Mouse (Mus musculus) MEL (cell line): ENCODE measurements around the gene Vmn1r43. TPM values are rescaled to one million over a fixed set of nuclear protein-coding genes. Genes with fewer than 3 reads are reported as not detected.

Experiments used
- DNase-seq: peaks from one replicate; pipeline ENCODE4 v3.0.0; 2011; ENCODE audit warnings: low read depth, low spot score
- H3K27ac ChIP-seq: 2 replicates; pipeline ENCODE4 v1.5.1; 2012; ENCODE audit warnings: low read depth, mild to moderate bottlenecking, control low read depth, low read length, moderate library complexity; ENCODE audit not compliant: control insufficient read depth
- H3K27me3 ChIP-seq, 2 experiments: fragments of 150-350 bp in 1 of 2; sonication (generic) in 1 of 2; 2 replicates each; pipeline ENCODE4 v1.6.1; 2012; ENCODE audit warnings: low read length in 2 of 2, mild to moderate bottlenecking in 2 of 2, improper control_type of control experiment in 1 of 2, moderate library complexity in 1 of 2; ENCODE audit not compliant: insufficient read depth in 2 of 2, control insufficient read depth in 1 of 2
- H3K36me3 ChIP-seq, 2 experiments: 2 replicates each; pipeline ENCODE4 v1.6.1; 2012 to 2014; ENCODE audit warnings: low read length in 2 of 2, improper control_type of control experiment in 1 of 2, inconsistent platforms in 1 of 2, mild to moderate bottlenecking in 1 of 2; ENCODE audit not compliant: insufficient read depth in 2 of 2, control insufficient read depth in 1 of 2
- H3K4me1 ChIP-seq, 2 experiments: fragments of 150-350 bp in 1 of 2; sonication (generic) in 1 of 2; 2 replicates each; pipeline ENCODE4 v1.6.1; 2012; ENCODE audit warnings: low read length in 2 of 2, improper control_type of control experiment in 1 of 2, mild to moderate bottlenecking in 1 of 2; ENCODE audit not compliant: insufficient read depth in 2 of 2, control insufficient read depth in 1 of 2
- H3K4me3 ChIP-seq, 2 experiments: fragments of 150-350 bp in 1 of 2; sonication (generic) in 1 of 2; 2 replicates each; pipeline ENCODE4 v1.5.1; 2012; ENCODE audit warnings: low read depth in 2 of 2, low read length in 2 of 2, mild to moderate bottlenecking in 2 of 2, moderate library complexity in 2 of 2, control low read depth in 1 of 2, improper control_type of control experiment in 1 of 2; ENCODE audit not compliant: control insufficient read depth in 1 of 2, insufficient read depth in 1 of 2
- H3K79me2 ChIP-seq: 2 replicates; pipeline ENCODE4 v1.6.1; 2012; ENCODE audit warnings: mild to moderate bottlenecking, low read length, moderate library complexity; ENCODE audit not compliant: control insufficient read depth, poor library complexity, insufficient read depth
- H3K9ac ChIP-seq: 2 replicates; pipeline ENCODE4 v1.6.1; 2012; ENCODE audit warnings: low read depth, mild to moderate bottlenecking, control low read depth, low read length, moderate library complexity; ENCODE audit not compliant: control insufficient read depth, poor library complexity, severe bottlenecking
- H3K9me3 ChIP-seq: fragments of 150-350 bp; sonication (generic); replicated peaks from 2 replicates; pipeline ENCODE4 v1.6.1; 2012; ENCODE audit warnings: mild to moderate bottlenecking, low read length, improper control_type of control experiment, moderate library complexity; ENCODE audit not compliant: insufficient read depth
- CHD1 ChIP-seq: IDR thresholded peaks from 2 replicates; pipeline ENCODE4 v1.6.1; 2012; ENCODE audit warnings: low read depth, mild to moderate bottlenecking, inconsistent platforms, low read length, improper control_type of control experiment
- CTCF ChIP-seq, 3 experiments: IDR thresholded peaks in 2 of 3; conservative IDR thresholded peaks in 1 of 3; 2 replicates each; pipeline ENCODE4 v1.5.1; 2011 to 2012; ENCODE audit warnings: low read length in 3 of 3, low read depth in 2 of 3, mild to moderate bottlenecking in 2 of 3, improper control_type of control experiment in 1 of 3, inconsistent platforms in 1 of 3, mixed read lengths in 1 of 3, moderate library complexity in 1 of 3; ENCODE audit not compliant: control insufficient read depth in 1 of 3, insufficient read depth in 1 of 3, poor library complexity in 1 of 3, severe bottlenecking in 1 of 3
- ELF1 ChIP-seq: IDR thresholded peaks from 2 replicates; pipeline ENCODE4 v1.6.1; 2014; ENCODE audit warnings: low read depth, mild to moderate bottlenecking, inconsistent platforms, low read length, improper control_type of control experiment, moderate library complexity
- EP300 ChIP-seq, 2 experiments: IDR thresholded peaks; 2 replicates each; pipeline ENCODE4 v1.6.1; 2011; ENCODE audit warnings: improper control_type of control experiment in 2 of 2, low read length in 2 of 2, low read depth in 1 of 2, mild to moderate bottlenecking in 1 of 2
- ETS1 ChIP-seq: IDR thresholded peaks from 2 replicates; pipeline ENCODE4 v1.6.1; 2012; ENCODE audit warnings: low read depth, mild to moderate bottlenecking, inconsistent platforms, low read length, improper control_type of control experiment, moderate library complexity
- GATA1 ChIP-seq: IDR thresholded peaks from 2 replicates; pipeline ENCODE4 v1.6.1; 2011; ENCODE audit warnings: low read depth, low read length, improper control_type of control experiment
- HCFC1 ChIP-seq: IDR thresholded peaks from 2 replicates; pipeline ENCODE4 v1.6.1; 2012; ENCODE audit warnings: low read depth, mild to moderate bottlenecking, inconsistent platforms, low read length, improper control_type of control experiment, moderate library complexity
- JUND ChIP-seq: IDR thresholded peaks from 2 replicates; pipeline ENCODE4 v1.6.1; 2011; ENCODE audit warnings: low read depth, mild to moderate bottlenecking, improper control_type of control experiment, low read length
- MAFK ChIP-seq: IDR thresholded peaks from 2 replicates; pipeline ENCODE4 v1.6.1; 2011; ENCODE audit warnings: low read depth, mild to moderate bottlenecking, low read length, improper control_type of control experiment, borderline replicate concordance
- MAX ChIP-seq: IDR thresholded peaks from 2 replicates; pipeline ENCODE4 v1.6.1; 2011; ENCODE audit warnings: low read length, improper control_type of control experiment
- MAZ ChIP-seq: IDR thresholded peaks from 2 replicates; pipeline ENCODE4 v1.6.1; 2012; ENCODE audit warnings: low read depth, mild to moderate bottlenecking, inconsistent platforms, low read length, improper control_type of control experiment
- MXI1 ChIP-seq: IDR thresholded peaks from 2 replicates; pipeline ENCODE4 v1.6.1; 2011; ENCODE audit warnings: mild to moderate bottlenecking, low read depth, low read length, improper control_type of control experiment
- MYB ChIP-seq: IDR thresholded peaks from 2 replicates; pipeline ENCODE4 v1.6.1; 2011; ENCODE audit warnings: mild to moderate bottlenecking, low read depth, low read length, improper control_type of control experiment
- MYC ChIP-seq: IDR thresholded peaks from 2 replicates; pipeline ENCODE4 v1.6.1; 2011; ENCODE audit warnings: low read depth, mild to moderate bottlenecking, low read length, improper control_type of control experiment, moderate library complexity
- NELFE ChIP-seq: IDR thresholded peaks from 2 replicates; pipeline ENCODE4 v1.6.1; 2011; ENCODE audit warnings: low read depth, low read length, improper control_type of control experiment
- POLR2A ChIP-seq, 2 experiments: IDR thresholded peaks; 2 replicates each; pipeline ENCODE4 v1.6.1; 2011 to 2012; ENCODE audit warnings: low read length in 2 of 2, mild to moderate bottlenecking in 2 of 2, control low read depth in 1 of 2, improper control_type of control experiment in 1 of 2, low read depth in 1 of 2, moderate library complexity in 1 of 2; ENCODE audit not compliant: control insufficient read depth in 1 of 2, insufficient read depth in 1 of 2, poor library complexity in 1 of 2
- RAD21 ChIP-seq: IDR thresholded peaks from 2 replicates; pipeline ENCODE4 v1.6.1; 2011; ENCODE audit warnings: mild to moderate bottlenecking, low read depth, low read length, improper control_type of control experiment
- SMC3 ChIP-seq: IDR thresholded peaks from 2 replicates; pipeline ENCODE4 v1.6.1; 2011; ENCODE audit warnings: low read depth, low read length, improper control_type of control experiment
- TBP ChIP-seq: IDR thresholded peaks from 2 replicates; pipeline ENCODE4 v1.8.0; 2011; ENCODE audit warnings: low read depth, low read length, improper control_type of control experiment
- UBTF ChIP-seq: IDR thresholded peaks from 2 replicates; pipeline ENCODE4 v1.6.1; 2012; ENCODE audit warnings: low read depth, mild to moderate bottlenecking, inconsistent platforms, low read length, improper control_type of control experiment, moderate library complexity, borderline replicate concordance; ENCODE audit not compliant: insufficient read depth
- USF2 ChIP-seq, 2 experiments: IDR thresholded peaks; 2 replicates each; pipeline ENCODE4 v1.6.1; 2011 to 2012; ENCODE audit warnings: improper control_type of control experiment in 2 of 2, low read length in 2 of 2, borderline replicate concordance in 1 of 2, inconsistent platforms in 1 of 2, low read depth in 1 of 2, mild to moderate bottlenecking in 1 of 2; ENCODE audit not compliant: insufficient read depth in 1 of 2
- ZMIZ1 ChIP-seq: IDR thresholded peaks from 2 replicates; pipeline ENCODE4 v1.6.1; 2012; ENCODE audit warnings: low read depth, mild to moderate bottlenecking, inconsistent platforms, low read length, improper control_type of control experiment, moderate library complexity
- ZNF384 ChIP-seq: IDR thresholded peaks from 2 replicates; pipeline ENCODE4 v1.6.1; 2012; ENCODE audit warnings: low read depth, mild to moderate bottlenecking, inconsistent platforms, low read length, improper control_type of control experiment
- polyA plus RNA-seq, 2 experiments: library from polyadenylated mRNA; stranded (reverse) in 1 of 2; unstranded in 1 of 2; fragments of >175 nt in 1 of 2; fragments of >200 nt in 1 of 2; gene quantifications; 2 replicates each; pipeline versions ENCODE4 v1.2.1 to v1.2.4; 2012; ENCODE audit warnings: low replicate concordance in 2 of 2, low read depth in 1 of 2; ENCODE audit not compliant: insufficient read length in 2 of 2, insufficient read depth in 1 of 2, missing spikeins in 1 of 2
- total RNA-seq: library from RNA; depleted of rRNA; stranded (reverse); fragments of 300-350 nt; gene quantifications from 2 replicates; pipeline ENCODE4 v1.2.3, GENCODE M21; 2012

Vmn1r43 gene
- total and polyA plus RNA-seq, 3 experiments, result 0.11 TPM; not detected in 2

DNA sequence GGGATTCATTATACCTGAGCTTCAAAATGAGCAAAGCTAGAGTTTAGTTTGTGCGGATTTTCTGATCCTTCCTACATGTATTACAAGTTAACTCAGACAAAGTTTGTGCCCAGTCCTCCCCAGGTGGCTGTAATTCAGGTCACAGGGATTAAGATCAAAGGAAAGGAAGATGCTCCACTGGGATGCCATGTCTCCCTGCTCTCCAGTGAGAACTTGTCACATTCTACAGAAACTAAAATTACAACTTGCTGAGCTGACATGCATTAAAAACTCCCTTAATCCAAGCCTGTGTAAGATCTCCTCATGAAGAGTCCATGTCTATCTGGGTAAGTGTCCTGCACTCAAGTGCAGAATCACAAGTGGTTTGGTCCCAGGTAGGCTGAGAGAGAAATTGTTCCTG, 7.1 kb upstream of the Vmn1r43 start, which contains the start of gene Vmn1r44:
Gene Vmn1r44 (plus strand): TSS at position 301 of the 400 bp plus-strand sequence.
- H3K9ac ChIP-seq, result no peak within 1 kb of the TSS
- H3K9me3 ChIP-seq, result no peaks in the 10 kb centered on the region
- no peak for DNase-seq
- no peak within 1 kb of the TSS for H3K27ac ChIP-seq
- no peaks in the 10 kb centered on the region for H3K4me1 ChIP-seq
- TF ChIP-seq JUND (no peak), MAX (no peak), POLR2A (IDR thresholded peaks at IDR 0.05; ENCODE audit: control insufficient read depth in 1 of 2, insufficient read depth in 1 of 2, low read depth in 1 of 2, low read length in 2 of 2, poor library complexity in 1 of 2) (no peak), GATA1 (no peak), CTCF (IDR thresholded peaks at IDR 0.05 in 2 of 3, conservative IDR thresholded peaks at IDR 0.05 in 1 of 3; ENCODE audit: control insufficient read depth in 1 of 3, insufficient read depth in 1 of 3, low read depth in 2 of 3, low read length in 3 of 3, poor library complexity in 1 of 3, severe bottlenecking in 1 of 3) (no peak), RAD21 (no peak), SMC3 (no peak), ZMIZ1 (no peak), MYC (no peak), ELF1 (no peak), TBP (no peak), MAZ (no peak), UBTF (no peak), USF2 (IDR thresholded peaks at IDR 0.05; ENCODE audit: borderline replicate concordance in 1 of 2, insufficient read depth in 1 of 2, low read depth in 1 of 2, low read length in 2 of 2) (no peak), MAFK (no peak), CHD1 (no peak), HCFC1 (no peak), ZNF384 (no peak)
- no peaks in the 10 kb centered on the region for H3K27me3 ChIP-seq
- H3K79me2 ChIP-seq, result no peaks in the 10 kb centered on the region
- H3K4me3 ChIP-seq, result no peak within 1 kb of the TSS
- no peaks in the 10 kb centered on the region for H3K36me3 ChIP-seq

DNA sequence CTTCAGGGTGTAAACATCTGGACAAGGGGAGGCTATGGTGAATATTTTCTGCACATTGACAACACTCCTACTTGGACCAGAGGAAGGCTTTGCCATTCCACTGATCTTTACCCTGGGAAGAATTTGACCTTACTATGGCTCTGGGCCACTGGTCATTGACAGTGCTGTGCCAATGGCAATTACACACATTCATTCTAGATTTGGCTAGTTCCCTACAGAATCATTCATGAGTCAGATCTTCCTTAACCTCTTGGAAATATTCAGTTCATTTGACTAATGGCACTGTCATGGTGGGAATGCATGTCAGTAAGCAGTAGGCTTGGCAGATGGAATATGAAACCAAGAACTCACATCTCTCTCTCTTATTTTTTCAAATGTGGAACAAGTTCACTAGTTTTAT, 4.7 kb upstream of the Vmn1r43 start:
- TF ChIP-seq TBP (no peak), NELFE (no peak), USF2 (IDR thresholded peaks at IDR 0.05; ENCODE audit: borderline replicate concordance in 1 of 2, insufficient read depth in 1 of 2, low read depth in 1 of 2, low read length in 2 of 2) (no peak), MXI1 (no peak), ETS1 (no peak), POLR2A (IDR thresholded peaks at IDR 0.05; ENCODE audit: control insufficient read depth in 1 of 2, insufficient read depth in 1 of 2, low read depth in 1 of 2, low read length in 2 of 2, poor library complexity in 1 of 2) (no peak), ZMIZ1 (no peak), JUND (no peak), ZNF384 (no peak), EP300 (IDR thresholded peaks at IDR 0.05; ENCODE audit: low read depth in 1 of 2, low read length in 2 of 2) (no peak), MYB (no peak)
- no peak overlapping the region for H3K9ac ChIP-seq
- no peaks in the 10 kb centered on the region for H3K36me3 ChIP-seq
- H3K4me1 ChIP-seq, result no peaks in the 10 kb centered on the region
- H3K27ac ChIP-seq, result no peak overlapping the region
- H3K9me3 ChIP-seq, result no peaks in the 10 kb centered on the region
- H3K79me2 ChIP-seq, result no peaks in the 10 kb centered on the region
- H3K27me3 ChIP-seq, result no peaks in the 10 kb centered on the region
- no peak overlapping the region for H3K4me3 ChIP-seq
- DNase-seq, result no peak
